Mouse (Mus musculus) adrenal gland, postnatal 4 days (tissue): ENCODE data around the gene Syce1. TPM values are rescaled to one million over a fixed set of nuclear protein-coding genes. Genes with fewer than 3 reads are reported as not detected.
"Not testable (repeated sequence)": the region's sequence is repeated elsewhere in the genome, so short reads cannot be mapped to it uniquely, and the experiment has no call there.

Source experiments
- DNase-seq, 2 experiments: peaks; one replicate each; pipeline ENCODE4 v3.0.0; 2021 to 2022; ENCODE audit warnings: low spot score in 2 of 2, mixed read lengths in 2 of 2
- total RNA-seq, 2 experiments: library from RNA; stranded (reverse); gene quantifications; 2 replicates each; pipeline ENCODE4 v1.2.3; 2021

Syce1 gene
- total RNA-seq, 2 experiments from 2014 or later, result 0.42 TPM; not detected in 1

DNA sequence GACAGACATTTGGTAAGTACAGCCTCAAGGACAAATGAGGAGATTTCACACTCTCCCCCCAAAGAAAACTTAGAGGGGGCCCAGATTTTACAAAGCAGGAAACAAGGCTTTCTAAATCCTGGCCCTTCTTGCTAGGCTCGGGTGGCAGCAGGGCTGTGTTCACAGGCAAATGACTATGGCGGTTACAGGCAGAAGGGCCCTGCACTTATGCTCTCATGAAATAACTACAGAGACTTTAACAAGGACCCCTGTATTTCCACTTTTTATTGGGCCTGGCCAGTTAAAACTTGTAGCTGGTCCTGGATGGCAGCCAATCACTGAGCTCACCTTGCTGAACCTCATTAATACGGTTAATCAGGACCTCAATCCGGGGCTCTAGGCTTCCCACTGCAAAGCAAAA is 7.1 kb downstream of the Syce1 start:
- no peak for DNase-seq

DNA sequence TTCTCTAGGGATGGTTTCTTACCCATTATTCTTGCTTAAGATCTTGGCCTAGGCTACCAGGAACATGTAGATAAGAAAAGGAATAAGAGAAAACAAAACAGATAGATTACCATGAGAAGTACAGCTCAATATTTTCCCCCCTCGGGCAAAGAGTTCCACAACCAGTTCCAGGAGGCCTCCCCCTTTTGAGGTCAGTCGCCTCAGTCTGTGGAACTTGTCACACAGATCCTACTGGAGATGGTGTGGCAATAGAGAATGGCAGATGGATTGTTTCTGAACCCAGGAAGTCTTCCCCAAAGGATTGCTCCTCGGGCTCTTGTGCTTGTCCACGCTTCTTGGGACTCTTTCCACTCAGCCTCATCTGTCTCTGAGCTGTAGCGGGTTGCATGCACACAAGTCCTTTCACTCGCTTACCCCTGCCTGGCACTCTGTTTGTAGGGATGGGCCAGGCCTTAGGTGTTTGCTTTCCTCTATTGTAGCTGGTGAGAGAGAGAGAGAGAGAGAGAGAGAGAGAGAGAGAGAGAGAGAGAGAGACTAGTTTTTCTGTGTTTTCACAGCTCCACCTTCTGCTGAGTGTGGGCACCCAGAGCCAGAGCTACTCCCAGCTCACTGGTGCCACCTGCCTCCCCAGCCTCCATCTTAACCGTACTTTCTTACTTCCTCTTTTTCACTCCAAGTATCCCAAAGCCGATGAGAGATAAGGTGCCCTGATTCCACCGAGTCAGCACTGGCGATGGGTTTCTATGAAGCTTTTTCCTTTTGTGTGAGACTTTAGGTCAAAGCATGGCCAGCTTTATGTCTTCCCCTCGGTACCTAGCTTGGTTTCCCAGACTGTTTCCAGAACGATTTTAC is 21.5 kb downstream of the Syce1 start:
- no peak for DNase-seq

DNA sequence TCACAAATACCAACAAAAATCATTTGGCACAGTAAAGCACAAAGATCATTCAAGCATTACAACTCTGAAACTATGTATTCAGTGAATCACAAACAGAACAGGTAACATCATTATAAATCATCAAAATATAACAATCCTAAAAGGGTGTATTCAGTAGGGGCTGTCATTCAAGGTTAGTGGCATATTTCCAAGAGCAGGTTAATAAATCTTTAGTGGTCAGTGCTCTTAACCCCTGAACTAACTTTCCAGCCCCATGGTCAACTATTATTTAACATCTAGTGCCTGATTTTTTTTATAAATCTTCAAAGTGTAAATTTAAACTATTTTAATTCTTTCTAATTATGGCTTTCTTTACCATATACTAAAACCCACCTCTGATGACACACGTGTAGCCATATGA is 22.3 kb downstream of the Syce1 start:
- DNase-seq, result not testable (repeated sequence)

DNA sequence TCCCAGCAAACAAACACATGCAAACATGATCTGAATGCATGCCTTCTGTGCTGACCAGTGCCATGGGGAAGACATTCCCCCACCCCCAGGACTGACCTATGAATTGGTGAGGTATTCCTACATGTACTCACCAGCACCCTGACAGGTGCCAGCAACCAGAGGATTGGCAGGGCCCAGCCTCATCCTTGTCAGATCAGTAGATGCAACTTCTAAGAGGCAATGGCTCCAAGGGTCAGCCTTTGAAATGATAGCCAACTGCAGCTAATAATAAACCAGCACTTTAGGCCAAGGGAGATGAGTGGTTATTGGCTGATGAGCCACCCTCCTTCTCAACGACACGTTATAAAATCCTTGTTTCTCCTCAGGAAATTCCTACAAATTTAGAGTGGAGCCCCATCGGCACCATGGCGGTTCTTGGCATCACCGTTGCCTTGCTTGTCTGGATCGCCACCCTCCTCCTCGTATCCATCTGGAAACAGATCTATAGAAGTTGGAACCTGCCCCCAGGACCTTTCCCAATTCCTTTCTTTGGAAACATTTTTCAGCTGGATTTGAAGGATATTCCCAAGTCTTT is 24.1 kb downstream of the Syce1 start, which contains the start of gene Cyp2e1:
Gene Cyp2e1, plus strand, starts transcription at position 293 of the 574 bp plus-strand sequence.
- DNase-seq, result no peak

DNA sequence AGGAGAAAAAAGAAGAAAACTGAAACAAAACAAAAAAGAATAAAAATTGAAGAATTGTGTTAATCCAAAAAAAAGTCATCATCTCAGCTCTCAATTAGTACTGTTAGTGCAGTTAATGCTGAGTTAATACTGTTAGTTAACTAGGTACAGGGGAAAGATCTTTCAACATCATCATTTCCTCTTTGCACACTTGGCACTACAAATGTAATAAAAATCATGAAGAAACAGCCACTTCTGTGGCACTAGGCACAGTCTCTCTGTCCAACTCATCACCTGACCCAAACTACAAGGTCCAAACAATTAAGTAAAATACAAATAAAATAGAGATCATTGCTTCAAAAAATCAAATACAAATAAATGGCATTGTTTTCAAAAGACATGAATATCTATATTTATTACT is 27.0 kb downstream of the Syce1 start:
- no peak for DNase-seq

DNA sequence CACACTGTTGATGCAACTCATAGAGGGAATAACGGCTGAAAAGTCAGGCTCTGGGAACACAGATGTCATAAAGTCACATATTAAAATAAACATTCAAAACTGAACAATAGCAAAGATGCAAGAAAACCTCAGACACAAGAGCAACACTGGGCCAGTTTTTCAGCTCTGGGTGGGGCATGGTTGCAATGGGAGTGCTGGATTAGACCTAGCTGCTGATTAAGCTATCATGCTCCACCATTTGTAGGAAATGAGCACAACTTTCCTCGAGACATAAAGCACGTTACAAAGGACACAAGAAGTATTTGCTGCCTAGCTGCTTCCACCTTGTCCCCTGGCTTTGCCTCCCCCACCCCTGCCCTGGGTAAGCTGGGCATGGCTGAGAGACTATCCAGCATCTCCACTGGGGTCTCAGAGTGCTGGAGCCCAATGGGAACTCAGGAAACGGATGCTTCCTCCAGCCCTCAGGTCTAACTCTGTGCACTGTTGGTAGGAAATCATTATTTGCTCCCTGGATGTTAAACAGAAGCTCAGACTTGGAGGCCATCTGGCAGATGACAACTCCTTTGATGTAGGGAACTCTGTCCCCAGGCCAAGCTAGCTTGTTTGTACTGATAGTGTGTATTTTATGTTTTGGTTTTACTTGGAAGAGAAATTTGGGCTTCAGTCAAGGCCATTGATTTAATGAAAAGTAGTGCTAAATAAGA is 31.3 kb downstream of the Syce1 start:
- DNase-seq, result no peak

DNA sequence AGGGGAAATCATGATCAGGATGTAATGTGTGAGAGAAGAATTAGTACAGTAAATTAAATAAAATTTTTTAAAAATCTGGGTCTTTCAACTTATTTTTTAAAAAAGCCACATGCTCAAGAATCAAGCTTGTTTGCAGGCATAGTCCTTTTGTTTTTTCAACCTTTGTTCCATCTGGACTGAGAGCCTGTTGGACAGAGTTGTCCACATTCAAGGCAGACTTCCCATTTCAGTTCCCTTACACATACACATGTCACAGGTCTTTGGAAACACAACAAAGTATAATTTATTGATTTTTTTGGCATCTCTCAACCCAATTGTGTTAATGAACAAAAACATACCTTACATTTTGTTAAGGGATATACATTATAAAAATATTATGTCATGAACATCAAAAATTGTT is 33.1 kb downstream of the Syce1 start:
- no peak for DNase-seq

DNA sequence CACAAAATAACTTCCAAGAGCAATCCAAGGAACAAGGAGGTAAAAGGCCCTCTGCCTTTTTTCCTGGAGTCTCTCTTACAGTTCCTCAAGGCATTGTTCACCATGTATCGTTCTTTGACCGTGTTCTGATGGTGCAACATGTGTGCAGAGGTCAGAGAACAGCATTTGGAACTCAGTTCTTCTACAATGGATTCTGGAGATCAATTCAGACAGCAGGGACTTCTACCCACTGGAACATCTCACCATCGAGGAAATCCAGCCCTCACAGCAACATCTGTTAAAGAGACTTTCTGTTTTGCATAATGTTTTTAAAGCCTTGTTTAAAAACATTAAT is 38.9 kb downstream of the Syce1 start:
- no peak for DNase-seq

DNA sequence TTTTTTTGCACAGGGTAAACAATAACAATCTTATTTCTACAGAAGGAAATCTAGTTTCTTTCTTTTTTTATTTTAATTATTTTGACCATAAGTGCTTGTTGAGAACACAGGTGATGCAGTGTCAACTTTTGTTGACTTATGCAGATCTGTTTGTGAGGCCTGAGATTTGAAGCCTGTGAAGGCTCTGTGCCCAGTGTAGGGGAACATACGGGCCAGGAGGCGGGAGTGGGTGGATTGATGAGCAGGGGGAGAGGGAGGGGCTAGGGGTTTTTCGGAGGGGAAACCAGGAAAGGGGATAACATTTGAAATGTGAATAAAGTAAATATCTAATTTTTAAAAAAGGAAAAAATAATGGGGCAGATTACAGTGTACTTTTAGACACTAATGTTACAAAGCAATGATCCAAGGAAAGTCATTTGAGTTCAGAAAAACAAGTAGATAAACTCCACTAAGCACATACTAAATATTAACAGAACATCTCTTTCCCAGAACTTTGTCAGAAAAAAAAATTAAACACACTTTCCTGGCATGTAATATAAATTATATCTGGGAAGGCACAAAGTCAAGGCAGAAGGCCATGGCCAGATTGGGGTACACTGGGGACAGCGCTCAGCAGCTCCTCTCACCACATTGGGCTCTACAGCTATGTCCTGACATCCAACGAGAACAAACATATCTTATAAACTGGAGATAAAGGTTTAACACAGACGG is 39.4 kb downstream of the Syce1 start:
- no peak for DNase-seq

DNA sequence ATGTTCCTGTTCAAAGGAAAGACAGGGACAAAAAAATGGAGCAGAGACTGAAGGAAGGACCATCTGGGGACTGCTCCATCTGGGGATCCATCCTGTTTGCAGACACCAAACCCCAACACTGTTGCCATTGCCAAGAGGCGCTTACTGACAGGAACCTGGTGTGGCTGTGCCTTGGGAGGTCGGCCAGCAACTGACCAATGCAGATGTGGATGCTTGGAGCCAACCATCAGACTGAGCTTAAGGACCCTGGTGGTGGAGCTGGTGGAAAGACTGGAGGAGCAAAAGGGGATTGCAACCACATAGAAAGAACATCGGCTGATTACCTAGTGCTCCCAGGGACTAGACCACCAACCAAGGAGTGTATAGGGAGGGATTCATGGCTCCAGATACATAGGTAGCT is 40.2 kb downstream of the Syce1 start:
- DNase-seq, result no peak

DNA sequence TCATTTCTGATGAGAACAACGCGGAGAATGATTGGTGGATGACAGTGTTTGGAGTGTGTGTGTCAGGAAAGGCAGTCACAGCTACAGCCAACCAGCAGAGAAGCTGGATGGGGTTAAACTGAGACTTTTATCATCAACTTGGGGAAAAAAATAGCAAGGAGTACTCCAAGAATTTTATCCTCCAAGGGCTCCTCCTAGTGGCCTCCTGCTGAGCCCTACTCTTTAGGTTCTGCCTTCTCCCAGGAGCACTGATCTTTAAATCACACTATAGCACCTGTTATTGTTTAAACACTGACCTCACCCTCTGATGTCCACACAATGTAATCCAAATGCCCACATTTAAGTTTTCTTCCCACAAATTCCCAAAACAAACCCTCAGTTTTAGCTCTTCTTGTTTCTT is 54.5 kb downstream of the Syce1 start:
- no peak for DNase-seq

Other genes starting within 250 kb of the Syce1 start
- gene Olfr538, start 220.0 kb downstream of the Syce1 start, total RNA-seq, result not detected
- not detected for gene Olfr46, start 186.6 kb downstream of the Syce1 start, total RNA-seq
- not detected for gene Olfr61, start 158.9 kb downstream of the Syce1 start, total RNA-seq
- not detected for gene Olfr53, start 141.4 kb downstream of the Syce1 start, total RNA-seq
- gene Olfr539, start 127.9 kb downstream of the Syce1 start, total RNA-seq, result not detected
- not detected for gene Olfr45, start 105.9 kb downstream of the Syce1 start, total RNA-seq
- not detected for gene Olfr541, start 90.6 kb downstream of the Syce1 start, total RNA-seq
- gene Cyp2e1, start 24.1 kb downstream of the Syce1 start, total RNA-seq, result 100 to 1,000 TPM in 1 of 2 experiments, 1 to 10 TPM in 1; 4.1 to 138 TPM
- 1 to 10 TPM; 5.1 to 5.4 TPM for gene Zfp941, start 34.3 kb upstream of the Syce1 start, total RNA-seq
- gene Urah, start 47.2 kb upstream of the Syce1 start, total RNA-seq, result 10 to 100 TPM in 1 of 2 experiments, under 1 TPM in 1; 0.70 to 17.0 TPM
- not detected for gene Scgb1c1, start 57.7 kb upstream of the Syce1 start, total RNA-seq
- gene Odf3, start 60.0 kb upstream of the Syce1 start, total RNA-seq, result under 1 TPM; 0.40 to 0.76 TPM
- gene Gm45785, start 68.5 kb upstream of the Syce1 start, total RNA-seq, result 1 to 10 TPM in 1 of 2 experiments, not detected in 1; 1.2 TPM
- 10 to 100 TPM; 64.3 to 69.0 TPM for gene Ric8a, start 69.1 kb upstream of the Syce1 start, total RNA-seq
- 10 to 100 TPM; 40.2 to 42.9 TPM for gene Bet1l, start 69.7 kb upstream of the Syce1 start, total RNA-seq
- gene Psmd13, start 94.1 kb upstream of the Syce1 start, total RNA-seq, result 100 to 1,000 TPM; 123 to 133 TPM
- gene Sirt3, start 94.5 kb upstream of the Syce1 start, total RNA-seq, result 10 to 100 TPM; 34.7 to 41.8 TPM
- 100 to 1,000 TPM; 183 to 297 TPM for gene Cox8b, start 112.6 kb upstream of the Syce1 start, total RNA-seq
- 1 to 10 TPM; 2.1 to 4.9 TPM for gene Nlrp6, start 133.1 kb upstream of the Syce1 start, total RNA-seq
- gene Pgghg, start 153.5 kb upstream of the Syce1 start, total RNA-seq, result 10 to 100 TPM; 41.5 to 44.5 TPM
- gene Ifitm5, start 162.4 kb upstream of the Syce1 start, total RNA-seq, result 1 to 10 TPM; 2.6 to 2.8 TPM
- not detected for gene Gm45717, start 168.1 kb upstream of the Syce1 start, total RNA-seq
- 100 to 1,000 TPM; 508 to 623 TPM for gene Ifitm2, start 168.1 kb upstream of the Syce1 start, total RNA-seq
- gene Ifitm1, start 179.4 kb upstream of the Syce1 start, total RNA-seq, result 10 to 100 TPM in 1 of 2 experiments, 1 to 10 TPM in 1; 8.0 to 13.7 TPM
- gene Ifitm3, start 222.9 kb upstream of the Syce1 start, total RNA-seq, result 100 to 1,000 TPM; 109 to 115 TPM
- 1 to 10 TPM; 2.1 to 4.5 TPM for gene Ifitm6, start 230.1 kb upstream of the Syce1 start, total RNA-seq
- not detected for gene Gm17387, start 241.3 kb upstream of the Syce1 start, total RNA-seq